Mouse (Mus musculus) gastrocnemius, adult 8-10 months (tissue): ENCODE measurements around the gene Dennd4a. TPM values are rescaled to one million over a fixed set of nuclear protein-coding genes. Genes with fewer than 3 reads are reported as not detected.

Experiments used
- DNase-seq, 2 experiments: peaks; one replicate each; pipeline ENCODE4 v3.0.0; 2022; ENCODE audit warnings: low spot score in 2 of 2
- total RNA-seq, 4 experiments: library from RNA; stranded (reverse); gene quantifications; 2 replicates each; pipeline ENCODE4 v1.2.4; 2022

The Dennd4a gene
- total RNA-seq, 4 experiments from 2014 or later, result 1.3 to 2.4 (median 2.2) TPM

- DNase-seq, result no peak
These were observed 20.2 kb upstream of the Dennd4a start for GRCm38 (mm10) chr9:64790673-64791660.

DNA sequence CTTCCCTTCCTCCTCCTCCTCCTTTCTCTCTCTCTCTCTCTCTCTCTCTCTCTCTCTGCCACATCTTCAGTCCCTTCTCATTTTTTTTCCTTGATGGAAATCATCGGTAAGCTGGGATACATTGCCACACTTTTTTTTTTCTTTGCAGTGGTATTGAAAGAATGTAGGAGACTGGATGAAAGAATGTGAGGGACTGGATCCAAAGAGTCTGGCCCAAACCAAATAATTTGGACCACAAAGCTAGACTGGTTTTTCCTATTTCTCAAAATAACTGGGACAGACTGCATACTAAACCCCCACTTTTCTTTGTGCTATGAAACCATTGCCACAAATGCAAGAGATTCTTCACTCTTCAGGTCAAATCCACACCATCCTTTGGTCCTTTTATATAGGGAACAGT, 19.5 kb upstream of the Dennd4a start:
- no peak for DNase-seq

GRCm38 (mm10) chr9:64792379-64793274, 18.5 kb upstream of the Dennd4a start:
- no peak for DNase-seq

DNA sequence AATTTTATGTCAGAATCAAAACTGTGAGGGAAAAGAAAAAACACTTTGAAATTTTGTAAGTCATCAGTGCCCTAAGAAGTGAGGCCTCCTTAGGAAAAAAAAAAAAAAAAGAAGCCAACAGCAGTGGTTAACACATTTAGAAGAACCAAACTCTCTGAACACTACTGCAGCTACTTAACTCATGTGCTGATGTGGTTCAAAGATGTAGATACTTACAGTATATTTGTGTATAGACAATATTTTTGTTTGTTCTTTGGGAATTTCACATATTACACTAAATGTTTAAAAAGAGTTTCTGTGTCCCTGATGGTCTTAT, 17.9 kb upstream of the Dennd4a start:
- DNase-seq, result no peak

DNA sequence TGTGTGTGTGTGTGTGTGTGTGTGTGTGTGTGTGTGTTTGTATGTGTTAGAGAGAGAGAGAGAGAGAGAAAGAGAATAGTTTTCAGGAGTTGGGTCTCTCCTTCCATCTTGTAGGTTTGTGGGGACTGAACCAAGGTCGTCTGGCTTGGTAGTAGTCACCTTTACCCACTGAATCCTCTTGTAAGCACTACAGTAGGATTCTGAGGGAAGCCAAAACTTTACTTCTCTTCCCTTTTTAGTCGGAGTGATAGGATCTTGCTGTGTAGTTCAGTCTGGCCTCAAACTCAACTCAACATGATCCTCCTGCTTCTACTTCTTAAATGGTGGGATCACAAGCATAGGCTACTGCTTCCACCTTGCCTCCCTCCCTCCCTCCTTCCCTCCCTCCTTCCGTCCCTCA, 17.3 kb upstream of the Dennd4a start:
- no peak for DNase-seq

DNA sequence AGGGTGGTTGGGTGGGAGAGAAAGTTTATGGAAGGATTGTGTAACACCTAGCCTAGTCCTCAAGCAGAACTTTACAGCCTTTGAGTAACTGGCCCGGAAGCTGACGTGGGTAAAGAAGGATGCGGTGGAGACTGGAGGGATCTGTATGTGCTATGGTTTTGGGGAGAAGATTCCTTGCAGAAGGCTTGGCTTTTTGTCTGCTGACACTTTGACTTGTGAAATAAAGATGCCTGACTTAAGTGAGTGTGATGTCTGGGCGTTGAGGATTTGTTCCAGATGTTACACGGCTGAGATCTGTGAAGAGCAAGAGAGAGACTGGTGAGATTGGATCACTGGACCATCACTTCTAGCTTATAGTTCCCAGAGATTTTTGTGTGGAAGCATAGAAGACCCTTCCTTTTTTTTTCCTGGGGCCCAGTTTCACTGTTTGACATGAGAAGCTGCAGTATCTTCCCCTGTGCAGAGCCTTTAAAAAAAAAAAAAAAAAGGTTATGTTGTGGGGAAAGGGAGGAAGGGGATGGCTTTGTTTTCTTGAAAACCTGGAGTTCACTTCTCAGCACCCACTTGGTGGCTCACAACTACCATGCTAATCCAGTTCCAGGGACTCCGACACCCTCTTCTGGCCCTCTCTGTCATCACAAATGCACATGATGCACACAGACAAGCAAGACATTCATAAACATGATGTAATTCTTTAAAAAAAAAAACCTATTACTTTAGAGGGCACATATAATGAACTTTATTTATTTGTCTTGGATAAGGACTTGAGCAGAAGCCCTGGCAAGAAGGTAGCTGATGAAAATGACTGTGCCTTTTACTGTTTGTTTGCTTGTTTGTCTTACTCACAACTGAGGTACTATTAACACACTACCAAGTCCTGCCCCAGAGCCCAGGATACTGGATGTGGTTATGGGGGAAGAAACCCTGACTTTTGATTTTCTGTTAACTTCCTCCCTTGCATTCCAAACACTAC, 16.4 kb upstream of the Dennd4a start:
- no peak for DNase-seq

GRCm38 (mm10) chr9:64795846-64796615, 15.1 kb upstream of the Dennd4a start:
- no peak for DNase-seq

GRCm38 (mm10) chr9:64797392-64797791, 13.7 kb upstream of the Dennd4a start:
- no peak for DNase-seq

- no peak for DNase-seq
These were observed 13.0 kb upstream of the Dennd4a start for GRCm38 (mm10) chr9:64798099-64798498.

DNA sequence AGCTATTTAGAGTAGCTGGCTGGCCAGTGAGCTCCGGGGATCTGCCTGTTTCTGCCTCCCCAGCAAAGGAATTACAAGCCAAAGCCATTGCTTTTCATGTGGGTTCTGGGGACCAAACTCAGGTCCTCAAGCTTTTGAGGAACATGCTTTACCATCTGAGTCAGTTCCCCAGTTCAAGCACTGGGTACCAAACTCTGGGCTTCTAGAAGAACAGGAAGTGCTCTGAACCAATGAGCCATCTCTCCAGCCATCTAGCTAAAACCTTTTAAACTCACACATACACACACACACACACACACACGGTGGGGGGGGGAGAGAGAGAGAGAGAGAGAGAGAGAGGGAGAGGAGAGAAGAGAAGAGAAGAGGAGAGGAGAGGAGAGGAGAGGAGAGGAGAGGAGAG, 12.3 kb upstream of the Dennd4a start:
- no peak for DNase-seq

GRCm38 (mm10) chr9:64799504-64799903, 11.6 kb upstream of the Dennd4a start:
- no peak for DNase-seq

- DNase-seq, result no peak
These were observed 8.6 kb upstream of the Dennd4a start for GRCm38 (mm10) chr9:64802561-64802960.

GRCm38 (mm10) chr9:64803373-64804214, 7.5 kb upstream of the Dennd4a start:
- DNase-seq, result no peak

DNA sequence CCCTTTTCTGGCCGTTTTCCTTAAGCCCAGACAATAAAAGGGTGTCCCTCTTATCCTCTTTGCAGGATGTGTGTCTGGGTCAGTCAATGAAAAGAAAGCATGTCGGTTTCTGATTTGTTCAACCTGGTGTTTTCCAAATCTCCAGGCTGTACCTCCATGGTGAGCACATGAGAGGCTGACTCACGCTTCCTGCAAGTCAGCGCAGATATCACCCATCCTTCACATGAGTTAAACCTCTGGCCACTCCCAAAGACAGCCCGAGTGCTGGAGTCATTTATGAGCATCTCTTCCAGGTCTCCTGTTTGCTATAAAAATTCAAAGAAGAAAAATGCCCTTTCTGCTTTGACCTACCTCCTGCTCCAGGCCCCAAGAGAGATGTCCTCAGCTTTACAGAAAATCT, 5.3 kb upstream of the Dennd4a start:
- no peak for DNase-seq

- no peak for DNase-seq
These were observed 4.6 kb upstream of the Dennd4a start for GRCm38 (mm10) chr9:64806335-64807060.

GRCm38 (mm10) chr9:64807061-64807808, 3.9 kb upstream of the Dennd4a start:
- no peak for DNase-seq

DNA sequence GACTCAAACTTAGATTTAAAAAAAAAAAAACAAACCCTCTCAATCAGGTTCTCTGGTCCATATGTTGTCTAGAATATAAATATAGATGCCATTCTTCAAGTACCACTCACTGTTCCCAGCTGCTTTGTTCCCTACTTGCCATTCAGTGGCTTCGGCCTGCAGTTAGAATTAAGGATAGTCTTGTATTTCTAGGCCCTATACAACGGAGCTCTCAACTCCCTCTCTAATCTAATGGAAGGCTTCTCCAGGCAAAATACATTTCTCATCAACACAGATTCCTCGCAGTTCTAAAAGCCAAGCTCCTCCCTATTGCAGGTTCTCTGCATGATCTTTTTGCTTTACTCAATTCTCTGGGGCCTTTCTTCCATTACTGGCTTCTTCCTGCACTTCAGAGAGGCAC, 1.3 kb upstream of the Dennd4a start:
- DNase-seq, result no peak
